Mouse (Mus musculus) stomach, postnatal 0 days (tissue): ENCODE measurements around the gene Syt17.

Source experiments
- CTCF ChIP-seq: IDR thresholded peaks from 2 replicates; pipeline ENCODE4 v1.5.1; 2016; ENCODE audit warnings: antibody characterized with exemption, low read depth, mild to moderate bottlenecking, moderate library complexity
- EP300 ChIP-seq: optimal IDR thresholded peaks from 2 replicates; pipeline ENCODE3; 2016; ENCODE audit warnings: antibody characterized with exemption

GRCm38 (mm10) chr7:118453722-118454121 is 5.7 kb upstream of the Syt17 start:
- TF ChIP-seq CTCF (no peak), EP300 (no peak)
